Mouse (Mus musculus) bone marrow macrophage, adult 2 months (primary cell): ENCODE measurements around the gene Npr1.

ENCODE experiments used
- CTCF ChIP-seq: IDR thresholded peaks from 2 replicates; pipeline ENCODE4 v1.5.1; 2012; ENCODE audit warnings: low read depth, mild to moderate bottlenecking, low read length, moderate library complexity
- POLR2A ChIP-seq: IDR thresholded peaks from 2 replicates; pipeline ENCODE4 v1.6.1; 2012; ENCODE audit warnings: mild to moderate bottlenecking, low read depth, low read length, borderline replicate concordance

DNA sequence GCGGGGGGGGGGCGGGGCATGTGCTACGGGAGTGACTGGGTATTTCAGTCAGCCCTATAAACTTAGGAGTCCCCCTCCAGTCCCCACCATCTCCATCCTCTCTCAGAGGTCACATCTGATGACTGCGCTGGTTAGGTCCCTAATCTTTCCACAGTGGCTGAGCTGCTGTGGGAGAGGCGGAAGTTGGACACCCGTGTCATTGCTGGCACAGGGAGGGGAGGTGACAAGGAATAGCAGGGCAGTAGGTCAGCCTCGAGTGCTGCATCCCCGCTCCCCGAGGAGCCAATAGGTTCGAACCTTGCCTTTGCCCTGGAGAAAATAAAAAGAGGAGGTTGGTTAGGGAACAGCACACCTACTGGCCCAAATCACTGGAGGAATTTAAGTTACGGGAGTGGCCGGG lies 14.8 kb downstream of the Npr1 start:
- no peak for TF ChIP-seq CTCF
- no peak for TF ChIP-seq POLR2A
